Mouse (Mus musculus) ES-E14 (cell line): Measurements from ENCODE around the gene Cers6. TPM values are rescaled to one million over a fixed set of nuclear protein-coding genes. Genes with fewer than 3 reads are reported as not detected.

Experiments
- DNase-seq: peaks from one replicate; pipeline ENCODE4 v3.0.0-alpha.2; 2013; ENCODE audit warnings: low read depth, low spot score
- H3K27ac ChIP-seq: 2 replicates; pipeline ENCODE4 v1.5.1; 2012; ENCODE audit warnings: low read depth, mild to moderate bottlenecking, low read length, moderate library complexity, mixed read lengths; ENCODE audit not compliant: poor library complexity, insufficient read depth, severe bottlenecking
- H3K36me3 ChIP-seq: 2 replicates; pipeline ENCODE4 v1.6.1; 2012; ENCODE audit warnings: mild to moderate bottlenecking, low read length, moderate library complexity, mixed read lengths; ENCODE audit not compliant: control insufficient read depth, poor library complexity, insufficient read depth, severe bottlenecking
- H3K4me1 ChIP-seq, 2 experiments: fragments of 150-350 bp in 1 of 2; sonication (generic) in 1 of 2; 2 replicates each; pipeline ENCODE4 v1.6.1; 2012; ENCODE audit warnings: low read length in 2 of 2, mild to moderate bottlenecking in 1 of 2, mixed read lengths in 1 of 2; ENCODE audit not compliant: control insufficient read depth in 2 of 2, insufficient read depth in 2 of 2, poor library complexity in 1 of 2
- H3K4me3 ChIP-seq, 2 experiments: fragments of 150-350 bp in 1 of 2; sonication (generic) in 1 of 2; 2 replicates each; pipeline ENCODE4 v1.5.1; 2012; ENCODE audit warnings: low read length in 2 of 2, low read depth in 1 of 2, mild to moderate bottlenecking in 1 of 2, mixed read lengths in 1 of 2; ENCODE audit not compliant: insufficient read depth in 1 of 2, poor library complexity in 1 of 2, severe bottlenecking in 1 of 2
- H3K9ac ChIP-seq: 2 replicates; pipeline ENCODE4 v1.6.1; 2012; ENCODE audit warnings: low read depth, mild to moderate bottlenecking, low read length, mixed read lengths; ENCODE audit not compliant: poor library complexity, insufficient read depth, severe bottlenecking
- H3K9me3 ChIP-seq: fragments of 150-350 bp; sonication (generic); 2 replicates; pipeline ENCODE4 v1.6.1; 2012; ENCODE audit warnings: low read depth, mild to moderate bottlenecking, low read length; ENCODE audit not compliant: control insufficient read depth, insufficient read depth
- CHD2 ChIP-seq: IDR thresholded peaks from 2 replicates; pipeline ENCODE4 v1.6.1; 2014; ENCODE audit warnings: mild to moderate bottlenecking, low read depth, low read length, inconsistent platforms
- HCFC1 ChIP-seq: IDR thresholded peaks from 2 replicates; pipeline ENCODE4 v1.6.1; 2012; ENCODE audit warnings: low read length, inconsistent platforms, borderline replicate concordance; ENCODE audit not compliant: insufficient read depth
- MAFK ChIP-seq: IDR thresholded peaks from 2 replicates; pipeline ENCODE4 v1.6.1; 2014; ENCODE audit warnings: mild to moderate bottlenecking, low read depth, low read length, inconsistent platforms; ENCODE audit not compliant: insufficient read depth
- ZC3H11A ChIP-seq: IDR thresholded peaks from 2 replicates; pipeline ENCODE4 v1.6.1; 2012; ENCODE audit warnings: low read depth, mild to moderate bottlenecking, inconsistent platforms, low read length, borderline replicate concordance
- ZNF384 ChIP-seq: IDR thresholded peaks from 2 replicates; pipeline ENCODE4 v1.6.1; 2012; ENCODE audit warnings: low read depth, low read length, inconsistent platforms
- in situ Hi-C, 2 experiments: fragments of 600-800 bp; cut with MboI; formaldehyde crosslinking; loops; one replicate each; pipeline ENCODE4 v1.15.1; 2025; ENCODE audit warnings: low sequenced_read_pairs in 2 of 2, inconsistent platforms in 1 of 2; ENCODE audit not compliant: unreplicated experiment in 2 of 2
- total RNA-seq: library from RNA; depleted of rRNA; stranded (reverse); fragments of 300-350 nt; gene quantifications from 2 replicates; pipeline ENCODE4 v1.2.3, GENCODE M21; 2012

Cers6 gene
- total RNA-seq, 1 experiment, result 33.6 TPM

DNA sequence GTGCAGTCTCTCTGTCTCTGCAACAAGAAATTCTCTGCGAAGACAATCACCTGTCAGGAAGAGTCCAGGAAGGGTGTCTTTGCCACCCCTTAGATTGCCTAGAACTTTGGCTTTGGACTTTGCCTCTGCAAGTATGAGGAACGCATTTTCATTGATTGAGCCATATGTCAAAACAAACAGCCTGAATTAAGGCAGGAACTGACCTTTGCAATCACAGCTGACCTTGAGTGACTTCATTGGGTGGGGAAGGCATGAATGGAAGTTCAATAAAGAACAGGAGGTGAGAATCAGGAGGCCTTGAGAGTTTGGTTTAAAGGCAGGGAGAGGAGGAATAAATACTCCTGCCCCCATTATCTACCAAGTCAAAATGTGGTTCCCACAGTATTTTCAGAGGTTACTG, 850 bp upstream of the Cers6 start:
- no peak for TF ChIP-seq HCFC1
- TF ChIP-seq CHD2, result no peak
- no peak for TF ChIP-seq ZNF384
- TF ChIP-seq ZC3H11A, result no peak
- no peak for TF ChIP-seq MAFK
- H3K27ac ChIP-seq, result no peak overlapping the region
- 0 out of 4 replicates have a peak, but pooled peaks cover 0 to 4% of the 10 kb centered on the region in 2 experiments for H3K4me1 ChIP-seq
- no peak overlapping the region for H3K4me3 ChIP-seq
- no peaks in the 10 kb centered on the region for H3K36me3 ChIP-seq
- no peaks in the 10 kb centered on the region for H3K9me3 ChIP-seq
- in situ Hi-C loops, result no loop called here
- no peak for DNase-seq
- no peak overlapping the region for H3K9ac ChIP-seq

- TF ChIP-seq HCFC1 (no peak), ZC3H11A (no peak), MAFK (no peak), CHD2 (no peak), ZNF384 (no peak)
- Histone ChIP-seq H3K4me1 (0 out of 4 replicates have a peak, but pooled peaks cover 2 to 4% of the 10 kb centered on the region in 2 experiments), H3K9me3 (no peaks in the 10 kb centered on the region), H3K36me3 (no peaks in the 10 kb centered on the region), H3K27ac (no peak overlapping the region), H3K9ac (peak overlapping the region; percentile 75), H3K4me3 (peak overlapping the region; percentile 86 to 96)
- peak; percentile 24 for DNase-seq
- in situ Hi-C loops, result no loop called here
These were observed 651 bp downstream of the Cers6 start for GRCm38 (mm10) chr2:68861721-68862463.

DNA sequence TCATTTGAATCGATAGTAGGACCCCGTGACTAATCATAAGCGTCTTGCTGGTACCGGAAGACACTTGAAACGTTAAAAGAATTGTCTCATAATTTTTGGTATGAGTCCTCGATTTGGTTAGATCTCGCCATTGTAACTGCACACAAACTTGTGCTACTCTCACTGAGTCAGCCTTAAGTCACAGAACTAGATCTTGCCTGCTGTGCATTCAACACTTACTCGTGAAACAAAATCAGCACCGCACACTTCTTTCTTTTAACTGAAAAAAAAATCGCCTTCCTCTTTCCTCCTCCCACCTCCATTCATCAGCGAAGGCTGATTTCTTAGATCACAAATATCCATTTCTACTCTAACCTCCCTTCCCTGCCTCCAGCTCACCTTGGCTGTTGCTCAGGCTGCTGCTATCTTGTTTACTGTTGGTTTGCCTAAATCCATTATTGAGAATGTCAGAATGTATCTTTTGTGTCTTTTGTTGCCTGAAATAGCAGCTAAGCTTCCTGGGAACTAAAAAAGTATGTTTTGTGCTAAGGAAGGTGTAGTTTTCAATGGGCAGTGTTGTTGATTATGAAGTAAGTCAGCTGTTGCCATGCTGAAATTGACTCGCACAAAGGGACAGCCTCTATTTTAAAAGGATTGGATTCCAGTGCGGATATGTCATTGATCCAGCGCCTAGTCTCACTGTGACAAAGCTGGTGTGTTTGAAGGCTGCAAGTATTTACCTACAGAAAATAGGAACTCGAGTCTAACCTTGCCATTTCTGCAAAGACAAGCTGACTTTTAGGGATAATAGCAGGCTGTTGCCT, 1.4 kb downstream of the Cers6 start:
- Histone ChIP-seq H3K9me3 (no peaks in the 10 kb centered on the region), H3K36me3 (no peaks in the 10 kb centered on the region), H3K4me1 (0 out of 4 replicates have a peak, but pooled peaks cover 2 to 4% of the 10 kb centered on the region in 2 experiments), H3K27ac (no peak overlapping the region), H3K4me3 (peak overlapping the region; percentile 86 to 96), H3K9ac (peak overlapping the region; percentile 75)
- DNase-seq, result no peak
- in situ Hi-C loops, result no loop called here
- TF ChIP-seq HCFC1 (no peak), ZC3H11A (no peak), MAFK (no peak), ZNF384 (no peak), CHD2 (no peak)

GRCm38 (mm10) chr2:68863561-68863960, 2.3 kb downstream of the Cers6 start:
- TF ChIP-seq ZNF384 (no peak), HCFC1 (no peak), ZC3H11A (no peak), MAFK (no peak), CHD2 (no peak)
- Histone ChIP-seq H3K36me3 (no peaks in the 10 kb centered on the region), H3K9ac (no peak overlapping the region), H3K9me3 (no peaks in the 10 kb centered on the region), H3K4me3 (no peak overlapping the region), H3K4me1 (0 out of 4 replicates have a peak, but pooled peaks cover 2 to 4% of the 10 kb centered on the region in 2 experiments), H3K27ac (no peak overlapping the region)
- DNase-seq, result no peak
- in situ Hi-C loops, result no loop called here
